Mouse (Mus musculus) megakaryocyte, embryonic 14.5 days (primary cell): ENCODE results near the gene Treh. TPM values are rescaled to one million over a fixed set of nuclear protein-coding genes. Genes with fewer than 3 reads are reported as not detected.

Source experiments
- H3K27me3 ChIP-seq: replicated peaks from 2 replicates; pipeline ENCODE3; 2012; ENCODE audit warnings: inconsistent platforms
- H3K36me3 ChIP-seq: replicated peaks from 2 replicates; pipeline ENCODE3; 2012; ENCODE audit warnings: low read length, inconsistent platforms, mixed read lengths
- H3K4me1 ChIP-seq: 2 replicates; pipeline ENCODE4 v1.6.1; 2012; ENCODE audit warnings: inconsistent platforms
- H3K4me3 ChIP-seq: replicated peaks from 2 replicates; pipeline ENCODE3; 2012; ENCODE audit warnings: moderate library complexity, mild to moderate bottlenecking, inconsistent platforms
- H3K9me3 ChIP-seq: 2 replicates; pipeline ENCODE4 v1.6.1; 2012; ENCODE audit warnings: inconsistent platforms
- FLI1 ChIP-seq: IDR thresholded peaks from 2 replicates; pipeline ENCODE4 v1.6.1; 2012; ENCODE audit warnings: low read length, inconsistent platforms, mixed read lengths
- GATA1 ChIP-seq: IDR thresholded peaks from 3 replicates; pipeline ENCODE4 v1.6.1; 2012; ENCODE audit warnings: mixed read lengths, low read length, inconsistent platforms, borderline replicate concordance
- polyA plus RNA-seq: library from polyadenylated mRNA; stranded (reverse); fragments of >175 nt; gene quantifications from 2 replicates; pipeline ENCODE4 v1.2.3, GENCODE M21; 2012; ENCODE audit warnings: low replicate concordance; ENCODE audit not compliant: insufficient read depth

Treh gene
- polyA plus RNA-seq, 1 experiment = not detected

DNA sequence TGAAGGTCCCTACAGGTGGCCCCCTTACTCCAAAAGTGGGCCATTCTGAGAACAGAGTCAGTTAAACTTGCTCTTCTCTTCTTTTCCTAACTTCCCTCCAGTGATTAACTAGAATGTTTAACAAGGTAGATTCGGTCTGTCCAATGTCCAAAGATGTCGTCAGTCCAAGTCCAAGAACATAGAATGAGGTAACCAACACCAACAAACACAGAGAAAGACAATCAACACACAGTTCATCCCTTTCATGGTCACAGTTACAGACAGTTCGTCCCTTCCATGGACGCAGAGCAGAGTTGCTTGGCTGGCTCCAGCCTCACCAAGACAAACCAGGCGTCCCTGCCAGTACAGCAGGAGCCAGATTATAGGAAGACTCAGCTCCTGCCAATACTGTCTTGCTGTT, 1.6 kb upstream of the Treh start:
- Histone ChIP-seq H3K4me1 (peaks cover 14% of the 10 kb centered on the region), H3K9me3 (peaks cover 29% of the 10 kb centered on the region), H3K27me3 (peaks cover 63% of the 10 kb centered on the region), H3K36me3 (no peaks in the 10 kb centered on the region), H3K4me3 (peak overlapping the region; percentile 33)
- TF ChIP-seq FLI1 = no peak
- TF ChIP-seq GATA1 = no peak

DNA sequence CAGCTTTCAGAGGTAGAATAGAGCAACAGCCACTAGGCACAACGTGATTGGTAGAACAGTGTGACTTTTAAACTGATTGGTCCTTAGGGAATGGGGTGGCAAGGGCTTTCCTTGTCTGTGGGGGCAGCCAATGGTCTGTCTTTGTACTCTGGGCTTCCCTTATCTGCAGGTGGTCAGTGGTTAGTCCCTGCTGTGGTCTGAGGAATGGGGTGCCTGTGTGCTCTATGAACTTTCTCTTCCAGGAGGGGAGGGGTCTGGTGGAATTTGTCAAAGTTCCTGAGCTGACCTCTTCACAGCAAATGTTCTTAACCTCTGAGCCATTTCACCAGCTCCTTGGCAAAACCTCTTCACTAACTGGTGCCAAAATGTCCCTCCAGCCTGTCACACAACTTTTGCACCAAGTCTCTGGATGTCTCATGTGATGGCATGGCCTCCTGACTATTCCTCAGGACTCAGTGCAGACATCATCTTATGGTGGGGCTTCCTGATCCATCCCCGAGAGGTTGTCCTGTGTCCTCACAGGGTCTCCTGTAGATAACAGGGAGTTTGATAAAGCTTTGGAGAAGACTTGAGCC, 655 bp upstream of the Treh start:
- H3K36me3 ChIP-seq = no peaks in the 10 kb centered on the region
- peaks cover 67% of the 10 kb centered on the region for H3K27me3 ChIP-seq
- H3K9me3 ChIP-seq = peaks cover 29% of the 10 kb centered on the region
- H3K4me3 ChIP-seq = no peak overlapping the region
- TF ChIP-seq GATA1 (no peak), FLI1 (no peak)
- peaks cover 14% of the 10 kb centered on the region for H3K4me1 ChIP-seq

DNA sequence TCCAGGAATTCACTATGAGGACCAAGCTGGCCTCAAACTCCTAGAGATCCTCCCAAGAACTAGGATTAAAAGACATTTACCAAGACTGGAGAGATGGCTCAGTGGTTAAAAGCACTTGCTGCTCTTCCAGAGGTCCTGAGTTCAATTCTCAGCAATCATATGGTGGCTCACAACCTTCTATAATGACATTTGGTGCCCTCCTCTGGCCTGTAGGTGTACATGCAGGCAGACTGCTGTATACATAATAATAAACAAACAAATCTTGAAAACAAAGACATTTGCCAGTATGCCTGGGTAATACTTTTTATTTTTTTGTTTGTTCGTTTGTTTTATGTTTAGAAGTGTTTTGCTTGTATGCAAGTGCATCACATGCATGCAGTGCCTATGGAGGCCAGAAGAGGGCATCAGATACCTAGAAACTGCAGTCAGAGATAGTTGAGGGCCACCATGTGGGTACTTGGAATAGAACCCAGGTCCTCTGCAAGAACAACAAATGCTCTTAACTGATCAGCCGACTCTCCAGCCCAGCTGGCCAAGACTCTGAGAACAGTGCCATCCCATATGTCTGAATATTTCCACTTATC, 5.3 kb downstream of the Treh start:
- TF ChIP-seq GATA1 (no peak), FLI1 (no peak)

DNA sequence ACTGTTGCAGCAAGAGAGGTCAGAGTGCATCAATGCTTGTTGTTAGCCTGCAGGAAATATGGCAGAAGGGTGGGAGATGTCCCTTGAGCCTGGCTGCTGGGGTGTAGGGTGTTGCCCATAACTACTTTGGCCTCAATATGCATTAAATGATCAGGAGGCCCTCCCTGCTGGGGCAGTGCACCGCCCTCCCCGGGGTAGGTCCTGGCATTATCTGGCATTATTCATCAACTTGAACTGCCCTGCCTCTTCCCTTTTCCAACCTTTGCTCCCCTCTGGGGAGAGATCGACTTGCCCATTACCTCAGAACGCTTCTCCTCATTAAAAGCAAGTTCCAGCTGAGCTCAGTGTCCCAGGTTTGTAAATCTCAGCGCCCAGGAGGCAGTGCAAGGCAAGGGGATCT, 6.5 kb downstream of the Treh start:
- Histone ChIP-seq H3K27me3 (peaks cover 67% of the 10 kb centered on the region), H3K9me3 (peaks cover 9% of the 10 kb centered on the region), H3K4me1 (no peaks in the 10 kb centered on the region), H3K36me3 (no peaks in the 10 kb centered on the region), H3K4me3 (no peak overlapping the region)
- TF ChIP-seq GATA1 = no peak
- no peak for TF ChIP-seq FLI1

More for the DNA sequence above, 5.3 kb downstream of the Treh start:
- no peaks in the 10 kb centered on the region for H3K4me1 ChIP-seq
- peaks cover 9% of the 10 kb centered on the region for H3K9me3 ChIP-seq
- H3K36me3 ChIP-seq = no peaks in the 10 kb centered on the region
- H3K27me3 ChIP-seq = peaks cover 67% of the 10 kb centered on the region
- no peak overlapping the region for H3K4me3 ChIP-seq

DNA sequence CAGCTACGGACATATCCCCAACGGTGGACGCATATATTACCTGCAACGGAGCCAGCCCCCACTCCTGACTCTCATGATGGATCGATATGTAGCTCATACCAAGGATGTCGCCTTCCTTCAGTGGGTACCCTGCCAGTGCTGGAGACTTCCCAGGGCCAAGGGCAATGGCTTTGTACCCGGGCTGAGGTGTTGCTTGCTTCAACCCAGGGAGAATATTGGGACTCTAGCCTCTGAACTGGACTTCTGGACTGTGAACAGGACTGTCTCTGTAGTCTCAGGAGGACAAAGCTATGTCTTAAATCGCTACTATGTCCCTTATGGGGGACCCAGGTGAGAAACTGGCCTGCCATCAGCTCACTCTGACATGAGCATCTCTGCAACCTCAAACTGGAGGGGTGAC, 10.0 kb downstream of the Treh start:
- peaks cover 9% of the 10 kb centered on the region for H3K9me3 ChIP-seq
- peaks cover 63% of the 10 kb centered on the region for H3K27me3 ChIP-seq
- H3K4me1 ChIP-seq = peaks cover 4% of the 10 kb centered on the region; the same call in 1 of the 2 replicates
- no peak for TF ChIP-seq GATA1
- TF ChIP-seq FLI1 = no peak
- H3K4me3 ChIP-seq = no peak overlapping the region
- H3K36me3 ChIP-seq = peaks cover 5% of the 10 kb centered on the region

DNA sequence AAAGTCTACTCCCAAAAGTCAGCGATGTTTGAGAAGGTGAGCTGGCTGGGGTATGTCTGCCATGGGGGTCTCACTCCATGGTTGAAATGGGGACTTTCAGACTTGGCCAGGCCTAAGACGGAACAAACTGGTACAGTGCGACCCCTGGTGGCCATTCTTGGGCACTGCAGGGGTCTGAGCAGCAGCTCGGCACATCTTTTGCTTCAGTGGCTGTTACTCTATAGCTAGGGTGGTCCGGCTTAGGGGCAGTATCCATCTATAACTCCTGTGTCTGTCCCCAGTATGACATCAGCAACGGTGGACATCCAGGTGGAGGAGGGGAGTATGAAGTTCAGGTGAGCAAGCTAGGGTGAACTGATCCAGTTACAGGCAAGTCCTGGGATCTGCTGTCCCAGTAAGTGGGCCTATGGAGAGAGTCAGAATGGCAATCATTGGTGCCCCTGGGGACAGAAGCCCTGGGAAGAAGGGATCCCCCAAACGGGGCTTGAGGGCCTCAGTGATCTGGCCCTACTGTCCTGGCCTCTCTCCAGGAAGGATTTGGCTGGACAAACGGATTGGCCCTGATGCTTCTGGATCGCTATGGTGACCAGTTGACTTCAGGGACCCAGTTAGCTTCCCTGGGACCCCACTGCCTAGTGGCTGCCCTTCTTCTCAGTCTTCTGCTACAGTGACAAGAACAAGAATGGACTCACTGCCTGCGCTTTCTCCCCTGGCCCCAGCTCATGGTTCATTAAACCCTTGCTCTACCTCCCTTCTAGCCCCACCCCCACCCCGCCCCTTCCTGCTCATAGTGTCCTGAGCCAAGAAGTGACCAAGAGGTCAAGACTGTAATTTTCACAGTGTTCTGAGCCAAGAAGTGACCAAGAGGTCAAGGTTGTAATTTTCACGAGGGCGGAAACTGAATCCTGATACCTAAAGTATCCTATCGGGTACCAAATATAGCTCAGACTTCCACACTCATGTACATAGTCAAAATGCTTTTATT, 12.6 kb downstream of the Treh start:
- Histone ChIP-seq H3K36me3 (peaks cover 10% of the 10 kb centered on the region), H3K4me1 (peaks cover 6% of the 10 kb centered on the region; the same call in 1 of the 2 replicates), H3K4me3 (no peak overlapping the region), H3K27me3 (peaks cover 62% of the 10 kb centered on the region), H3K9me3 (no peaks in the 10 kb centered on the region)
- TF ChIP-seq GATA1 = no peak
- no peak for TF ChIP-seq FLI1

DNA sequence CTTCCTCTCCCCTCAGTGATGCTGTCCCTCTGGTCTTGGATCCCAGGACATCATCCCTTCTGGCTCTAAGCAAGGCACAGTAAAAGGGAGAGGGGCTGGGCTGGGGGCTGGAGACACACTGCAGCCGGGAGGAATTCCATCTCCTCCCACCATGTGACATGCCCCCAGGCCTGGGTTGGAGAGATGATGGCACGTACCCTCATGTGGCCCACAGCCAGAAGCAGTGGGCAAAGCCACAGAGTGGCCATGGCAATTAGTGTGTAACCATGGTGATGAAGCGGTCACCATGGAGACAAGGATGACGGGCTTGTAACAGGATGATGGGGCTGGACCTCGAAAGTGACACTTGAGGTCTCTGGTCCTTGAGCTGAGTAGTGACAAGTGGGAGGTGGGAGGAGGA, 13.6 kb downstream of the Treh start:
- Histone ChIP-seq H3K27me3 (peaks cover 58% of the 10 kb centered on the region), H3K4me1 (peaks cover 16% of the 10 kb centered on the region; the same call in 1 of the 2 replicates), H3K9me3 (no peaks in the 10 kb centered on the region), H3K36me3 (peaks cover 10% of the 10 kb centered on the region), H3K4me3 (no peak overlapping the region)
- TF ChIP-seq FLI1 (no peak), GATA1 (no peak)

DNA sequence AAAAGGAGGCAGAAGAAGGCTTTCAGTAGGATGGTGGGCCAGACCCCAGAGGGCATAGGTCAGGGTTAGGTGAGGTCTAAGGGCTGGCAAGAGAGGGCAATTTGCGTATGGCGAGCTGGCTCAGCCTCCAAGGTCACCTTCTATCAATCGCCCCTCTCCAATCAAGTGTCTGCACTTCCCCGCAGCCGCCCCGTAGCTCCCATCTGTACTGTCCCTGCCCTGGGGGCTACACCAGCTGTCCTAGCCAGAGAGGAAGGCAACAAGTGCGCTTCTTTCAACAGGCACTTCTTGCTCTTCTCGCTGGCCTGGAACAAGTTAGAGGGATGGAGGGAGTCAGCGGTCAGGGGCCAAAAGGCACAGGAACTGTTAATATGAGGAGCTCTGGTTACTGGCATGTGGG, 15.0 kb downstream of the Treh start:
- peaks cover 11% of the 10 kb centered on the region for H3K36me3 ChIP-seq
- H3K4me1 ChIP-seq = peaks cover 21% of the 10 kb centered on the region
- no peak for TF ChIP-seq FLI1
- no peak for TF ChIP-seq GATA1
- no peaks in the 10 kb centered on the region for H3K9me3 ChIP-seq
- peaks cover 50% of the 10 kb centered on the region for H3K27me3 ChIP-seq
- no peak overlapping the region for H3K4me3 ChIP-seq

DNA sequence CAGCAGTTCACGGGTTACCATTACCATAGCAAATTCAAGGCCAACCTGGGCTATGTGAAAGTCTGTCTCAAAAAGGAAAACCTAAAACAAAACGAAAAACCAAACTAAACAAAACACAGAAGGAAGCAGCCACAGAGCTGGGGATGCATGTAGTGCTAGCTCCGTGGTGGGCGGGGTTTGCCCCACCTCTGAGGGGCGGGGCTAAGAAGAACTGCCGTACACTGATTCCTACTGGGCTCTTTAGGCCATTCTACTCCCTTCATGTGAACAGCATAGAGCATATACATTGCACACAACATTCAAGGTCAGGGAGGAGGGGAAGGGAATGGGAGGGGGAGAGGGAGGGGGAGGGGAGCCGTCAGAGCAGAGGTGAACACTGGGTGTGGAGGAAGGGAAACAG, 17.6 kb downstream of the Treh start:
- TF ChIP-seq GATA1 = no peak
- Histone ChIP-seq H3K9me3 (no peaks in the 10 kb centered on the region), H3K4me3 (no peak overlapping the region), H3K27me3 (peaks cover 29% of the 10 kb centered on the region), H3K4me1 (peaks cover 18% of the 10 kb centered on the region), H3K36me3 (peaks cover 24% of the 10 kb centered on the region)
